Mouse (Mus musculus) gastrocnemius, adult 18-20 months (tissue): Measurements from ENCODE around the gene Mreg. TPM values are rescaled to one million over a fixed set of nuclear protein-coding genes. Genes with fewer than 3 reads are reported as not detected.
A peak's percentile ranks its signal among the peaks of the same experiment; 100 is the strongest.

Source experiments
- DNase-seq: peaks from one replicate; pipeline ENCODE4 v3.0.0; 2021; ENCODE audit warnings: low spot score
- total RNA-seq, 2 experiments: library from RNA; stranded (reverse); gene quantifications; 2 replicates each; pipeline ENCODE4 v1.2.3; 2021

The Mreg gene
- total RNA-seq, 2 experiments from 2014 or later, result 49.9 to 54.3 TPM

DNA sequence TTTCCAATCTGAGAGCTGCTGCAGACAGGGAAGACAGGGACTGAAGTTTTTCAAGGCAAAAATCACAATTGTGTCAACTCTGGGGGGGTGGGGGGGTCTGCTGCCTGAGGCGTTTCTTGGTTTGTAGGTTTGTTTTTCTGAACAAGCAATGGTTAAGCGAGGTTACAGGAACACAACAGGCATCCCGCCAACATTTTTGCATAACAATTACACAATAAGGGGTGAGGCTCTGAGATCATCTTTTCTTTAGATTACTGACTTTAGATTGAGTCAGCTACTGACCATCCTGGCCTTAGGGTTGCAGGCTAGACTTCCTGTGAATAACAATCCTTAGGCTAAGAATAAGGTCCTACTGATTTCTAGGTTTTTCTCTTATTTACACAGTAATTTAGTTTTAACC is 16.9 kb upstream of the Mreg start:
- DNase-seq, result no peak

GRCm38 (mm10) chr1:72227546-72227945 is 15.4 kb upstream of the Mreg start:
- DNase-seq, result no peak

DNA sequence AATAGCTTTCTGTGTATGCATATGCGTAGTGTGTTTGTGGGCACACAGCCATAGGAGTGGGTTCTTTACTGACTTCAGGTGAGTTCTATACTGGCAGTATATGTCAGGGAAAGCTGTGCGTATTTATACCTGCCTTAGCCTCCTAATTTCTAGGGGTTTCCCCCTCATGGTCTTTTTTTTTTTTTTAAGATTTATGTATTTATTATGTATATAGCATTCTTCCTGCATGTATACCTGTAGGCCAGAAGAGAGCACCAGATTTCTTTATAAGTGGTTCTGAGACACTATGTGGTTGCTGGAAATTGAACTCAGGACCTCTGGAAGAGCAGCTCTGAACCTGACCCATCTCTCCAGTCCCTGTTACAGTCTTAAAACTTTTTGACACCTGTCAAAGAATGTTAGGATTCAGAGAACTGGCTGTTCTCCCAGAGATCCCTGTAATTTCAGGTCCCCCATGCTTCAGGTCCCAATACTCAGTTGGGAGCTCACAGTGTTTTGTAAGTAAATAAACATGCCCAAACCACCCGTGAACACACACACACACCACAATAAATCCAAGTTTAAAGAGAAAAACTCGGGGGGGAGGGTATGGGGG is 14.9 kb upstream of the Mreg start:
- DNase-seq, result no peak

DNA sequence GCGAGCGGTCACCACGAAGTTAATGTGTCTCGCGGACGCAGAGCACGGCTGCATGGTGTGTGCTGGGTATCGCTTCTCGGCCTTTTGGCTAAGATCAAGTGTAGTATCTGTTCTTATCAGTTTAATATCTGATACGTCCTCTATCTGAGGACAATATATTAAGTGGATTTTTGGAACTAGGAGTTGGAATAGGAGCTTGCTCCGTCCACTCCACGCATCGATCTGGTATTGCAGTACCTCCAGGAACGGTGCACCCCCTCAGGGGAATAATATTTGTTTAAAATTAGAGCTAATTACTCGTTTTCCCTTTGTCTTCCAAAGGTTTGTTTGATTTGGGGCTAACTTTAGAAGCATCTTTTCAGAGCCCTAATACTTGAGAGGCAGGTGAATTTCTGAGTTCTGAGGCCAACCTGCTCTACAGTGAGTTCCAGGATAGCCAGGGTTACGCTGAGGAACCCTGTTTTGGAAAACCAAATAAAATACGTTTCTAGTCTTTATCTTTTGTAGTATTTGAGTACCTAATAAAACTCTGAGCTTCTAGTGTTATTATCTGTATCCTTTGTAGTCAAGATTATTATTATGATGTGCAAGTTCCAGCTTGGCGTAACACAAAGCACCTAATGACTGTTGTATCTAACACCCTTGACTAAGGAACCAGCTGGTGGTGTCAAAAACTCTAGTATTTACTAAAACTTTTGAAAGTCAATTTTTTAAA is 14.2 kb upstream of the Mreg start:
- DNase-seq, result peak; percentile 25

GRCm38 (mm10) chr1:72225720-72226171 is 13.6 kb upstream of the Mreg start:
- peak; percentile 80 for DNase-seq

- no peak for DNase-seq
These were observed 13.1 kb upstream of the Mreg start for GRCm38 (mm10) chr1:72225054-72225718.

GRCm38 (mm10) chr1:72220008-72220407 is 7.9 kb upstream of the Mreg start:
- peak; percentile 15 for DNase-seq

DNA sequence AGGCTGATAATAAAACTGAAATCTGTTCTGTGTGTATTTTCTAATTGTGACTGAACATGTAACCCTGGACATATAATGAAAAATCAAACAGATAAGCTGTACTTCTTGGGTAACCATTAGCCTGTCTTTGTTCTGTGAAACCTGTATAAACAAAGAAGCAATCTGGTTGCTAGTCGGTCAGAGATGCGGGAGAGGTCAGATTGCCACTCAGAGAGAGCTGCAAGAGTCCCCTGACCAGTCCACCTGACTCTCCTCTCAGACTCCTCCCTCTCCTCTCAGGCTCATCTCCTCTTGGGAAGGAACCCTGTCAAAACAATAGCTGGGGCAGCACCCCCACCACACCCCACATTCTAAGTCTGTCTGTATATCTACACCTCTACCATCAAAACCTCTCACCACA is 7.0 kb upstream of the Mreg start:
- DNase-seq, result no peak

DNA sequence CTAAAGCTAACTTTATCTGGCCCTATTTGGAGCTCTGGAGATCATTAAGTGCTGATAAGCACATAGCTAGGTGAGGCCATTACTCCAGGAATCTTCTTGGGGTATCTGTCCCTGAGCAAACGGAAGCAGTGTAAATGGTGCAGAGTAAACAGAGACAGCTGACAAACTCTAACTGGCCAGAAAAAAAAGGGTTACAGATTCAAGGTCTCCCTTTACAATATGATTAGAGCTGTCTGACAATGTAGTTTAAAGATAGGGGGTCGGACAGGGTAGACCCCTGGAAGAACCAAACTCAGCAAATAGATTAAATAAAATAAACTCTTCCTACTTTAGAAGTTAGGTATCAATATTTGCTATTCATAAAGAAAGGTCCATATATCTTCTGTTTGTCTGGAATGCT is 6.5 kb upstream of the Mreg start:
- DNase-seq, result no peak

GRCm38 (mm10) chr1:72216761-72217160 is 4.7 kb upstream of the Mreg start:
- no peak for DNase-seq

GRCm38 (mm10) chr1:72215174-72215573 is 3.1 kb upstream of the Mreg start:
- no peak for DNase-seq

GRCm38 (mm10) chr1:72214470-72214961 is 2.4 kb upstream of the Mreg start:
- DNase-seq, result peak; percentile 87

DNA sequence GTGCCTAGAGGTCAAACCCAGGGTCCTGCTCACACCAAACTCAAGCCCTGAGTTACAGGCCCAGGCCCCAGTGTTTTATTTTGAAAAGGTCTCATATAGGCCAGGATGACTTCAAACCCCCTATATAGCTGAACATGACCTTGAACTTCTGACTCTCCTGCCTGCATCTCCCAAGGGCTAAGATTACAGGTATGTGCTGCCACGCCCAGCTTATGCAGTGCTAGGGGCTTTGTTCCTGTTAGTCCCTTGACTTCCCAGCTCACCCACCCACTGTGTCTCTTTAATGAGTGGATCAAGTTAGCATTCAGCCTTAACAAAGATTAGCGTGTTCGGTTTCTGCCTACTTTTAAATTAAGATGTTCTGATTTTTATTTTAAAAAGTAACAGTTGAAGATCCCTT is 1.8 kb upstream of the Mreg start:
- no peak for DNase-seq

DNA sequence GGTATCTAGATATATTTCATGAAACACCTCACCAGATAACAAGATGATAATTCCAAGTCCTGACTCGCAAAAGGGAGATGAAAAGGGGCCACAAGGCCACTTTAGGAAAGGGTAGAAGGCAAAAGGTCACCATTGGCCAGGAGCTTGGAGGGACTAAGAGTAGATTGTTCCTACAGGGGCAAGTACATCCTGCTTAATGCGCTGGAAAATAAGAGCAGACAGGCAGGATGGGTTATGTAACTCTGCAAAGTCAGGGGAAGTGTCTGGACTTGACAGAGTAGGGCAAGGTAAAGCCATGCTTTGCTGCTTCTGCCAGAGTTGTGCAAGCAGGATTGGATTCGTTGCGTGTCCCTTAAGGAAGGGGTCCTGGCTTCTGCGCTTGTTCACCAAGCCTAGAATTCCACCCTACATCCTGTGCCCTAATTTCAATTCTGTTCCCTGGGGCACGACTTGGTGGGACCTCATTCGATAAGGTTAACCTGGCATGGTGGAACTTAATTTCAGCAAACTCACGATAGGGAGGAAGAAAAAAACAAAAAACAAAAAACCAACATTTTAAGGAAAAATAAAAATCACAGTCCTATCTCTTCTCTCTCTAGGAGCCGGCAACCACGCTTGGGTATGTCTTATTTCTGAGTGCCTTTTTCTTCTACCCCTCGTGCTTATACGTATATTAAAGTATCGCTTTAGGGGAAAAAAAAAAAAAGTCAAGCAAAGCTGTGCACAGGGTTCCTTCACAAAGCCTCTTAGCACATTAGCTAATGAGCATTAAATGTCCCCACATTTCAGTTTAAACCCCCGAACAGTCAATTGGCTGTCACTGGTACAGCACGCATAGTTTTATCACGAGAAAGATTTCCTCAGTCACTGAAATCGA is 1.1 kb downstream of the Mreg start:
- DNase-seq, result no peak

- no peak for DNase-seq
These were observed 4.0 kb downstream of the Mreg start for GRCm38 (mm10) chr1:72208095-72208494.

- no peak for DNase-seq
These were observed 7.0 kb downstream of the Mreg start for GRCm38 (mm10) chr1:72205113-72205512.

DNA sequence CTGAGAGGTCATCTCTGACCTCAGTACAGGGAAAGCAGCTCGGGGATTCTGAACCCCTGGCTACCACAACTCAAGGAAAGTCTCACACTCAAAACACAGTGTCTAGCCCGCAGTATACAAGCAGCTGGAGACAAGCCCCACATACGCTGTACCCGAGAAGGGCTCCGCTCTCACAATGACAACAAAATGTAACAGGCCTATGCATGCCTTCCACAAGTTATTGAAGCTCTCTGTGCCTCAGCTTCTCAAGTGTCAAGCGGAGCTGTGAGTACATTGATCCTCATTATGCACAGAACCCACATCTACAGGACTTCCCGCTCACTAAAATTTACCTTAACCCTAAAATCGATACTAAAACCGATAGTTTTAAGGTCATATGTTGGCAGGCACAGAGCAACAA is 8.9 kb downstream of the Mreg start:
- DNase-seq, result no peak

DNA sequence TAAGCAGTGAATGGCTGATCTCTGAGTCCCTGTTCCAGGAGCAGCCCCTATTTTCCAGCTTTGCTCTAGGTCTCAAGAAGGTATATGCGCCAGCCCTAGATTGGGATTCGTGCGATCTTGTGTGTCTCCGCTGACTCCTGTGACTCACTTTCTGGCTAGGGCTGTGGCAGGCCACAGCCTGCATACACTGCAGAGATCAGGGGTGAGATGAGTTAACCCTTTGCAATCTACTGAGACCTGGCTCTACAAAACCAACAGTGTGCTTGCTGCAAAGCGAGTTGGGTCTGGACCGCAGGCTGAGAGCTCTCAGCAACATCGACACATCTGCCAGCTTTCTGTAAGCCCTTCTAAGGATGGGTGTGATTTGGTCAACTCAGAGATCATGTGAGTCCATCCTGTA is 9.4 kb downstream of the Mreg start:
- no peak for DNase-seq

DNA sequence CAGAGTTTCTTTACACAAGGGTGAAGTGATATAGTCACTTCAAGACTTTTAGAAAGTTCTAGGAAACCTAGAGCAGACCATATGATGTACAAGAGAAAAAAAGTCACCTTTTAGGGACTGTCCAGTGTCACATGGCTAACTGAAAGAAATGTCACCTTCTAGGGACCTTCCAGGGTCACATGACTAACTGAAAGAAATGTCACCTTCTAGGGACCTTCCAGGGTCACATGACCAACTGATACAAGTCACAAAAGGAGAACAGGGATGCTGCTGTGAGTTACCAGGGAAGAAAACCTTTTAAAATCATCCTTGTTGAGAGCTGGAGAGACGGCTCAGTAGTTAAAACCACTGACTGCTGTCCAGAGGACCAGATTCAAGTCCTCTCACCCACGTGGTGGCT is 10.0 kb downstream of the Mreg start:
- no peak for DNase-seq

DNA sequence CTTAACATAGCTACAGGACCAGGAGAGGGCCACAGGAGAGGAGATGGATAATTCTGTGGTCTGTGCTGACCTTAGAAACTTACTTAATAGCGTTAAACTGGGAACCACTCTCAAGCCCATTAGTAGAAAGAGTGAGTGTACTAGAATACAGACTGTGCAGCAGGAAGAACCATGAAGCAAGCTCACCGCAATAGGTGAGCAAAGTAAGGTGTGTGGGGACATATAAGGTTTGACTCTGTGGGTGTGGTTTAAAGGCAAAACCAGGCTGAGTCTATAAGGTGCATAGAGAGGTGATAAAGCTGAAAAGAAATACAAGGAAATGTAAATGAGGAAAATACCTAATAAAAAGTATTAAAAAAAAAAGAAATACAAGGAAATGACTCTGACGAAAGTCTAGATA is 11.0 kb downstream of the Mreg start:
- no peak for DNase-seq

- no peak for DNase-seq
These were observed 13.8 kb downstream of the Mreg start for GRCm38 (mm10) chr1:72198142-72198806.
